Mouse (Mus musculus): ENCODE data around the gene Prmt1. TPM values are rescaled to one million over a fixed set of nuclear protein-coding genes. Genes with fewer than 3 reads are reported as not detected.

Prmt1 gene
- polyA plus RNA-seq, 1 experiment from 2014 or later = 186 TPM

DNA sequence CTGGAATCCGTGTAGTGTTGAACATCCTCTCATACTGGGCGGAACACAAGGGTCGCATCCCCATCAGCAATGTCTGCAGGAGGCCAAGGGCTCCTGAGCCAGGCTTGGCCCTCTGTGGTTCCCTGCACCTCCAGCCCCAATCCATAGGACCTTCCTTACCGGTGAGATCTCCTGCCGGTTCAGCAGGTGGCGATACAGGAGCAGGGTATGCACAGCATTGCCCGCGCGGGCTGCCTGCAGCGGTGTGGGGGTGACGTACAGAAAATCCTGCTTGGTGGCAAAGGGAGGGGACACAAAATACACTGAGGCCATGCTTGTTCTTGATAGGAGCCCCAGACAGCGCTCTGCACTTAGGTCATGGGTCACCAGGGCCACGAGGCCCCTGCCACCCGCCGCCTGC is 19.7 kb downstream of the Prmt1 start:
- Histone ChIP-seq H3K27me3 (ENCODE audit: control insufficient read depth, insufficient read depth, low read length) (no peaks in the 10 kb centered on the region), H3K4me3 (ENCODE audit: low read depth, low read length) (no peak overlapping the region), H3K36me3 (ENCODE audit: control insufficient read depth, insufficient read depth, low read length) (peaks cover 8% of the 10 kb centered on the region), H3K9ac (replicated peaks; ENCODE audit: low read depth, low read length) (no peak overlapping the region), H3K4me1 (ENCODE audit: control insufficient read depth, insufficient read depth, low read length) (peaks cover 6% of the 10 kb centered on the region), H3K9me3 (ENCODE audit: control insufficient read depth, low read depth, low read length) (no peaks in the 10 kb centered on the region), H3K4me2 (replicated peaks; ENCODE audit: low read depth, low read length) (no peak overlapping the region), H3K27ac (ENCODE audit: low read length) (no peak overlapping the region)
- ATAC-seq (ENCODE audit: insufficient number of reproducible peaks, insufficient read depth, low FRiP score, low read depth) = no peak
- WGBS = 61% methylated on average over 15 of the region's 15 CpGs

DNA sequence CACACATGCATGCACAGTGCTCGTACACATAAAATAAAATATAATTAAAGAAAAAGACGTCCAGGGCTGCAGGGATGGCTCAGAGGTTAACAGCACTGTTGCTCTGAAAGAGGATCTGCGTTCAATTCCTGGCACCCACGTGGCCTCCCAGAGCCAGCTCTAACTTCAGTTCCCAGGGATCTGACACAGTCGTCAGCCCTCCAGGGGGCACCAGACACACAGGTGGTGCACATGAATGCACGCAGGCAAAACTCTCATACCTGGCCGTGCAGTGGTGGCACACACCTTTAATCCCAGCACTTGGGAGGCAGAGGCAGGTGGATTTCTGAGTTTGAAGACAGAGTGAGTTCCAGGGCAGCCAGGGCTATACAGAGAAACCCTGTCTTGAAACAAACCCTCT is 20.4 kb downstream of the Prmt1 start:
- no peak overlapping the region for H3K4me3 ChIP-seq (ENCODE audit: low read depth, low read length)
- peaks cover 1% of the 10 kb centered on the region for H3K4me1 ChIP-seq (ENCODE audit: control insufficient read depth, insufficient read depth, low read length)
- no peak overlapping the region for H3K9ac ChIP-seq (replicated peaks; ENCODE audit: low read depth, low read length)
- ATAC-seq (ENCODE audit: insufficient number of reproducible peaks, insufficient read depth, low FRiP score, low read depth) = no peak
- H3K27me3 ChIP-seq (ENCODE audit: control insufficient read depth, insufficient read depth, low read length) = no peaks in the 10 kb centered on the region
- H3K36me3 ChIP-seq (ENCODE audit: control insufficient read depth, insufficient read depth, low read length) = peaks cover 13% of the 10 kb centered on the region
- no peaks in the 10 kb centered on the region for H3K9me3 ChIP-seq (ENCODE audit: control insufficient read depth, low read depth, low read length)
- H3K4me2 ChIP-seq (replicated peaks; ENCODE audit: low read depth, low read length) = no peak overlapping the region
- no peak overlapping the region for H3K27ac ChIP-seq (ENCODE audit: low read length)
- WGBS = 73% methylated on average over 7 of the region's 7 CpGs

GRCm38 (mm10) chr7:44964990-44965389 is 21.4 kb downstream of the Prmt1 start:
- H3K36me3 ChIP-seq (ENCODE audit: control insufficient read depth, insufficient read depth, low read length) = peaks cover 16% of the 10 kb centered on the region
- H3K27ac ChIP-seq (ENCODE audit: low read length) = no peak overlapping the region
- no peaks in the 10 kb centered on the region for H3K27me3 ChIP-seq (ENCODE audit: control insufficient read depth, insufficient read depth, low read length)
- WGBS = 95% methylated on average over 13 of the region's 13 CpGs
- no peak for ATAC-seq (ENCODE audit: insufficient number of reproducible peaks, insufficient read depth, low FRiP score, low read depth)
- H3K9ac ChIP-seq (replicated peaks; ENCODE audit: low read depth, low read length) = no peak overlapping the region
- no peaks in the 10 kb centered on the region for H3K9me3 ChIP-seq (ENCODE audit: control insufficient read depth, low read depth, low read length)
- H3K4me1 ChIP-seq (ENCODE audit: control insufficient read depth, insufficient read depth, low read length) = no peaks in the 10 kb centered on the region
- H3K4me2 ChIP-seq (replicated peaks; ENCODE audit: low read depth, low read length) = no peak overlapping the region
- H3K4me3 ChIP-seq (ENCODE audit: low read depth, low read length) = no peak overlapping the region

- H3K27ac ChIP-seq (ENCODE audit: low read length) = no peak overlapping the region
- H3K4me2 ChIP-seq (replicated peaks; ENCODE audit: low read depth, low read length) = no peak overlapping the region
- WGBS = 89% methylated on average over 5 of the region's 5 CpGs
- H3K4me3 ChIP-seq (ENCODE audit: low read depth, low read length) = no peak overlapping the region
- H3K36me3 ChIP-seq (ENCODE audit: control insufficient read depth, insufficient read depth, low read length) = peaks cover 16% of the 10 kb centered on the region
- no peaks in the 10 kb centered on the region for H3K27me3 ChIP-seq (ENCODE audit: control insufficient read depth, insufficient read depth, low read length)
- no peaks in the 10 kb centered on the region for H3K4me1 ChIP-seq (ENCODE audit: control insufficient read depth, insufficient read depth, low read length)
- no peaks in the 10 kb centered on the region for H3K9me3 ChIP-seq (ENCODE audit: control insufficient read depth, low read depth, low read length)
- ATAC-seq (ENCODE audit: insufficient number of reproducible peaks, insufficient read depth, low FRiP score, low read depth) = no peak
- H3K9ac ChIP-seq (replicated peaks; ENCODE audit: low read depth, low read length) = no peak overlapping the region
Observed at GRCm38 (mm10) chr7:44962831-44963230, 23.5 kb downstream of the Prmt1 start.

DNA sequence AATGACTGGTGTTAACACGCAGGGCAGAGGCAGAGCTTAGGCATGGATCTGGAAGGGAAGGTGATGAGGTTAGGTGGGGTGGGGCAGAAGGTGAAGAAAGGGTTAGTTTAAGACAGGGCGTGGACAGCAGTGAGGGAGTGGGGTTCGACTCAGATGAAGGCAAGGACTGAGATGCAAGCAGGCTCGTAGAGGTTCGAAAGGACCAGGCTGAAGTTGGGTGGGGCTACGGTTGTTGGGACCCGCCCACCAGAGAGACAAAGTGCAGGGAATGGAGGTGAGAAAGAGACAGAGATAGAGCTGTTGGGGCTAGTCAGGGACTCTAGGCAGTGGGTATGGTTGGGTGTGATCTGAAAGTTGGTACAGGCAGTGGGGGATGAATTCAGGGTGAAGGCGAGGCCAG is 24.0 kb downstream of the Prmt1 start:
- Histone ChIP-seq H3K27ac (ENCODE audit: low read length) (no peak overlapping the region), H3K4me2 (replicated peaks; ENCODE audit: low read depth, low read length) (no peak overlapping the region), H3K4me3 (ENCODE audit: low read depth, low read length) (no peak overlapping the region), H3K9ac (replicated peaks; ENCODE audit: low read depth, low read length) (no peak overlapping the region), H3K4me1 (ENCODE audit: control insufficient read depth, insufficient read depth, low read length) (no peaks in the 10 kb centered on the region), H3K36me3 (ENCODE audit: control insufficient read depth, insufficient read depth, low read length) (peaks cover 16% of the 10 kb centered on the region), H3K9me3 (ENCODE audit: control insufficient read depth, low read depth, low read length) (no peaks in the 10 kb centered on the region), H3K27me3 (ENCODE audit: control insufficient read depth, insufficient read depth, low read length) (no peaks in the 10 kb centered on the region)
- ATAC-seq (ENCODE audit: insufficient number of reproducible peaks, insufficient read depth, low FRiP score, low read depth) = no peak
- 58% methylated on average over 8 of the region's 8 CpGs for WGBS

GRCm38 (mm10) chr7:44960512-44960910 is 25.9 kb downstream of the Prmt1 start:
- Histone ChIP-seq H3K27ac (ENCODE audit: low read length) (no peak overlapping the region), H3K4me1 (ENCODE audit: control insufficient read depth, insufficient read depth, low read length) (no peaks in the 10 kb centered on the region), H3K4me2 (replicated peaks; ENCODE audit: low read depth, low read length) (no peak overlapping the region), H3K36me3 (ENCODE audit: control insufficient read depth, insufficient read depth, low read length) (peaks cover 11% of the 10 kb centered on the region; the same call in 1 of the 2 replicates), H3K4me3 (ENCODE audit: low read depth, low read length) (no peak overlapping the region), H3K27me3 (ENCODE audit: control insufficient read depth, insufficient read depth, low read length) (no peaks in the 10 kb centered on the region), H3K9me3 (ENCODE audit: control insufficient read depth, low read depth, low read length) (no peaks in the 10 kb centered on the region), H3K9ac (replicated peaks; ENCODE audit: low read depth, low read length) (no peak overlapping the region)
- no peak for ATAC-seq (ENCODE audit: insufficient number of reproducible peaks, insufficient read depth, low FRiP score, low read depth)
- 81% methylated on average over 13 of the region's 13 CpGs for WGBS

DNA sequence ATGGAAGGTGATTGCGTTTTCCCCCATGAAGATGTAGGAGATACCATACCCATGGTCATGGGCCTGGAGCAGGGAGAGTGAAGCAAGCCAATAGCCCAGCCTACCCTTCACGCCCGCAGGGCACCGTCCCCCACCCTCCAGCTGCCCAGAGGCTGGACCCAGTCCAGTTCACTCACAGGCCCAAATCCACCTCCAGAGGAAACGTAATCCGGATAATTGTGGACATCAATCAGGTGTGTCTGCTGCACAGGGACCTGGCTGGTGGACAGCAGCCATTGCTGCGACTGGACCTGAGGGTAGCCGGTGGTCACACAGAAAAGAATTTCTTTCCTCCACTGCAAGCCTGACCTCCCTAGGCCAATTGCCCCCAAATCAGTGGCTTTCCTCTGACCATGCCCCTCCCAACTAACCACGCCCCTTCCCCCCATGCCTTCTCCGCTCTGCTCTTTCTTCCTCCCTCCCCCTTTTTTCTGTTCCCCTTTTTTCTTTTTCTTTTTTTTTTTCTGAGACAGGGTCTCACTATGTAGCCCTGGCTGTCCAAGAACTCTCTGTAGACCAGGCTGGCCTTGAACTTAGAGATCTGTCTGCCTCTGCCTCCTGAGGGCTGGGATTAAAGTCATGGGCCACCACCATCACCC is 26.4 kb downstream of the Prmt1 start:
- WGBS = 84% methylated on average over 10 of the region's 10 CpGs
- Histone ChIP-seq H3K9me3 (ENCODE audit: control insufficient read depth, low read depth, low read length) (no peaks in the 10 kb centered on the region), H3K27me3 (ENCODE audit: control insufficient read depth, insufficient read depth, low read length) (no peaks in the 10 kb centered on the region), H3K4me3 (ENCODE audit: low read depth, low read length) (no peak overlapping the region), H3K9ac (replicated peaks; ENCODE audit: low read depth, low read length) (no peak overlapping the region), H3K36me3 (ENCODE audit: control insufficient read depth, insufficient read depth, low read length) (peaks cover 8% of the 10 kb centered on the region; the same call in 1 of the 2 replicates), H3K4me1 (ENCODE audit: control insufficient read depth, insufficient read depth, low read length) (no peaks in the 10 kb centered on the region), H3K27ac (ENCODE audit: low read length) (no peak overlapping the region), H3K4me2 (replicated peaks; ENCODE audit: low read depth, low read length) (no peak overlapping the region)
- no peak for ATAC-seq (ENCODE audit: insufficient number of reproducible peaks, insufficient read depth, low FRiP score, low read depth)

- Histone ChIP-seq H3K4me2 (replicated peaks; ENCODE audit: low read depth, low read length) (no peak overlapping the region), H3K36me3 (ENCODE audit: control insufficient read depth, insufficient read depth, low read length) (peaks cover 8% of the 10 kb centered on the region; the same call in 1 of the 2 replicates), H3K9ac (replicated peaks; ENCODE audit: low read depth, low read length) (no peak overlapping the region), H3K27me3 (ENCODE audit: control insufficient read depth, insufficient read depth, low read length) (no peaks in the 10 kb centered on the region), H3K27ac (ENCODE audit: low read length) (no peak overlapping the region), H3K4me1 (ENCODE audit: control insufficient read depth, insufficient read depth, low read length) (no peaks in the 10 kb centered on the region), H3K4me3 (ENCODE audit: low read depth, low read length) (no peak overlapping the region), H3K9me3 (ENCODE audit: control insufficient read depth, low read depth, low read length) (no peaks in the 10 kb centered on the region)
- 83% methylated on average over 8 of the region's 8 CpGs for whole genome bisulfite sequencing
- no peak for ATAC-seq (ENCODE audit: insufficient number of reproducible peaks, insufficient read depth, low FRiP score, low read depth)
Observed at GRCm38 (mm10) chr7:44959281-44959680, 27.1 kb downstream of the Prmt1 start.

GRCm38 (mm10) chr7:44958208-44958607 is 28.2 kb downstream of the Prmt1 start:
- Histone ChIP-seq H3K4me2 (replicated peaks; ENCODE audit: low read depth, low read length) (no peak overlapping the region), H3K27ac (ENCODE audit: low read length) (no peak overlapping the region), H3K9me3 (ENCODE audit: control insufficient read depth, low read depth, low read length) (no peaks in the 10 kb centered on the region), H3K4me3 (ENCODE audit: low read depth, low read length) (no peak overlapping the region), H3K4me1 (ENCODE audit: control insufficient read depth, insufficient read depth, low read length) (no peaks in the 10 kb centered on the region), H3K9ac (replicated peaks; ENCODE audit: low read depth, low read length) (no peak overlapping the region), H3K36me3 (ENCODE audit: control insufficient read depth, insufficient read depth, low read length) (peaks cover 8% of the 10 kb centered on the region; the same call in 1 of the 2 replicates), H3K27me3 (ENCODE audit: control insufficient read depth, insufficient read depth, low read length) (no peaks in the 10 kb centered on the region)
- WGBS = 56% methylated on average over 7 of the region's 7 CpGs
- no peak for ATAC-seq (ENCODE audit: insufficient number of reproducible peaks, insufficient read depth, low FRiP score, low read depth)
